Mouse (Mus musculus) layer of hippocampus, adult 2 months (tissue): ENCODE measurements around the gene Nfrkb. TPM values are rescaled to one million over a fixed set of nuclear protein-coding genes. Genes with fewer than 3 reads are reported as not detected.

Source experiments
- DNase-seq, 2 experiments: peaks; one replicate each; pipeline ENCODE4 v3.0.0; 2022; ENCODE audit warnings: low spot score in 2 of 2
- H3K27ac ChIP-seq: fragments of 200-600 bp; 2 replicates; pipeline ENCODE4 v1.8.1; 2022
- H3K4me3 ChIP-seq: fragments of 200-600 bp; 2 replicates; pipeline ENCODE4 v1.8.1; 2022; ENCODE audit warnings: mild to moderate bottlenecking
- CTCF ChIP-seq: fragments of 200-600 bp; conservative IDR thresholded peaks from 2 replicates; pipeline ENCODE4 v1.8.1; 2022; ENCODE audit warnings: antibody characterized with exemption, mild to moderate bottlenecking, moderate library complexity
- total RNA-seq, 2 experiments: library from RNA; stranded (reverse); gene quantifications; 2 replicates each; pipeline ENCODE4 v1.2.3; 2021

Nfrkb gene
- total RNA-seq, 2 experiments from 2014 or later = 33.1 to 33.6 TPM

DNA sequence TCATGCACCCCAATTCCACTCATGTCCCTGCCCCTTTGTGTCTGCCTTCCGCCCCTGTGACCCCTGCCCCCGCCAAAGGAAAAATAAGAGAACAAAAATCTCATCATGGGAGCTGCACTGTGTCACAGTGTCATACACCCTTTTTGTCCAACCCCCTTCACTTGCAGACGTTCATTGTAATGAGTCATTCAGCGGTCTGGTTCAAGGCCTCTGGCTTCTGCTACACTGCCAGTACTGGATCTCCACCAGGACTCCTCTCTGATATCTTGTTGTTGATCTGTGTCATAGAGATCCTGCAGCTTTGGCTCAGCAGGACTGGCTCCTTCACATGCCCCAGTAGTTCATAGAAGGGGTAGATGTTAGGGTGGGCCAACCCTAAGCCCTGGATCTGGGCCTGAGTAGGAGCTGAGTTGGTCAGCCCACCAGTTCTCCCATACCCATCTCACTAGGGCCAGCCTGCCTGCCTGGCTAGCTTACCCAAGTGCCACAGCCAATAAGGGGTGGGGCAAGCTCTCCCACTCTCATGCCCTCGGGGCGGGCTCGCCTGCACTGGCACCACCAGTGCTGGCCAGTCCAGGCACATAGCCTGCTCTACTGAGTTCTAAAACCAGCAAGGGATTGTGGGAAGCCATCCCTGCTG, 46.5 kb downstream of the Nfrkb start:
- H3K27ac ChIP-seq = no peak overlapping the region
- no peak overlapping the region for H3K4me3 ChIP-seq
- DNase-seq = no peak
- no peak for TF ChIP-seq CTCF

DNA sequence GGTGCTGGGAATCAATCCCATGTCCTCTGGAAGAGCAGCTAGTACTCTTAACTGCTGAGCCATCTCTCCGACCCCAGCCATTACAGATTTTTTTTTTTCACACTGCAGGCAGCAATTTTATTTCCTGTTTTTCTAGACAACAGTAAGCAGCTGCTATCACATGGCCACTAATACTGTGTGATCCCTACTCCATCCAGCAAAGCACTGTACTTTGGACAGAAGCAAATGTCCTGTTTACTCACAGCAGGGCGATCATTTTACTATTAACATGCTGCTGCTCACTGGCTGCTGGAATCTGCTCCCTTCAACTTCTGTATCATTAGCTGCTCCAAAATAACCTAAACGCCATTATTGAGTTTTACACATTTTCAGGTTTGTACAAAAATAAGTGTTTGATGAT, 47.4 kb downstream of the Nfrkb start:
- no peak overlapping the region for H3K27ac ChIP-seq
- no peak for DNase-seq
- no peak for TF ChIP-seq CTCF
- H3K4me3 ChIP-seq = no peak overlapping the region

DNA sequence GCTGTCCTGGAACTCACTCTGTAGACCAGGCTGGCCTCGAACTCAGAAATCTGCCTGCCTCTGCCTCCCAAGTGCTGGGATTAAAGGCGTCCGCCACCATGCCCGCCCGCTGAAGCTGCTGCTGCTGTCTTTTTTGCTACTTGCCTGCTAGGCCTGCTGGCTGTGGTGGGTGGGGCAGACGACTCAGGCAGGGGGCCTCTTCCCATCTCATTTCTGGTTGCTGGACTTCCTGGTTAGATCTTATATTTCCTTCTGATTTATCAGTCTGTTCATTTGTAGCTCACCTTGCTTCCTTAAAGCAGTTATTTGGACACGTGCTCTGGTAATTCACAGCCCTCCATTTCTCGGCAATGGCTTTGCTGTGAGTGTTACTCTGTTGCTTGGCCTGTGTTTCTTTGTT, 49.4 kb downstream of the Nfrkb start:
- H3K27ac ChIP-seq = no peak overlapping the region
- TF ChIP-seq CTCF = no peak
- no peak for DNase-seq
- H3K4me3 ChIP-seq = no peak overlapping the region

DNA sequence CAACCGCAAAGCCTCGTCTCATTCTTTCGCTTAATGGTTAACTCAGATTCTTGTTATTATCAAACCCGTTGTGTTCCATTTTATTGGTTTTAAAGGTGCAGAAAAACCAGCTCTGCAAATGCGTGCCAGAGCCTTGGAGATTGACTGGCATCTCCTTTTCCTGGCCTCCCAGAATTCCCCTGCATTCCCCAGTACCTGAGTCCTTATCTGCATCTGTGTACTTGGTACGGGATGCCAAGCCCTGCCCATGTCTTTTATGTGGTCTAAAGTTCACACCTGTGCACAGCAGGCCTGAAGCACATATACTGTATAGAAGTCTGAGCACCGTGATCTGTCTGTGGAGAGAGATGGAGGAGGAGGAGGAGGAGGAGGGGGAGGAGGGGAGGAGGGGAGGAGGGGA, 51.9 kb downstream of the Nfrkb start:
- no peak for TF ChIP-seq CTCF
- no peak for DNase-seq
- no peak overlapping the region for H3K4me3 ChIP-seq
- no peak overlapping the region for H3K27ac ChIP-seq

DNA sequence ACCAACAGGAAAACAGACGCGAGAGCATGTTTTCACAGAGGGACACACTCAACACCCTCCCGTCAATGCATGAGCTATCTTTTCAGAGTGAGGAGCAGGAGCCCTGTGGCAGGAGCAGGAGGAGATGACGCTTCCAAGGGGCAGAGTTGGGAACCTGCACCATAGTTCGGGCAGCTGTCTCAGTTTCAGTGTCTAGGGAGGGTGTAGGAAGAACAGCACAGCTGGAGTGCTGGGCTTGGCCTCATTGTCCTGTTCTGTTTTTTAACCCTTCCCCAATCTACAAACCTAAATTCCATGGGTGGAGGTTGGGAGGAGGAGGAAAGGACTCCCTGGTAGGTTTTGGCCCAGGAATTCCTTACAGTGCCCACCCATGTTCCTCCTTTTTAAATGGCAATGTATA, 52.8 kb downstream of the Nfrkb start:
- TF ChIP-seq CTCF = no peak
- Histone ChIP-seq H3K27ac (no peak overlapping the region), H3K4me3 (no peak overlapping the region)
- DNase-seq = no peak

DNA sequence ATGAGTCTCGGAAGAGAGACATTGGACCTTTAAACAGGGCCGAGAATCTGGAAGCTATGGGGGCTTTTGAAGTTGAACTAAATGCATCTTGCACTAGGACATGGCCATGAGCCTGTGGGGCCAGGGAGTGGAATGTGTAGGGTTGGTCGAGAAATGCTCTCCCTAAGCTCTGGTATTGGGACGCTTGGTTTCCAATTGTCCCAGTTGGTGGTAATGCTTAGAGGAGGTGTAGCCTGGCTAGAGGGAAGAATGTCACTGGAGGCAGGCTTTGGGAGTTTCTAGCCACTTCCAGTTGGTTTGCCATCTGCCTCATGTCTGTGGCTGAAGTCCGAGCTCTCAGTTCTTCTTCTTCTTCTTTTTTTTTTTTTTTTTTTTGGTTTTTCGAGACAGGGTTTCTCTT, 53.3 kb downstream of the Nfrkb start:
- no peak for TF ChIP-seq CTCF
- Histone ChIP-seq H3K27ac (no peak overlapping the region), H3K4me3 (no peak overlapping the region)
- DNase-seq = no peak

DNA sequence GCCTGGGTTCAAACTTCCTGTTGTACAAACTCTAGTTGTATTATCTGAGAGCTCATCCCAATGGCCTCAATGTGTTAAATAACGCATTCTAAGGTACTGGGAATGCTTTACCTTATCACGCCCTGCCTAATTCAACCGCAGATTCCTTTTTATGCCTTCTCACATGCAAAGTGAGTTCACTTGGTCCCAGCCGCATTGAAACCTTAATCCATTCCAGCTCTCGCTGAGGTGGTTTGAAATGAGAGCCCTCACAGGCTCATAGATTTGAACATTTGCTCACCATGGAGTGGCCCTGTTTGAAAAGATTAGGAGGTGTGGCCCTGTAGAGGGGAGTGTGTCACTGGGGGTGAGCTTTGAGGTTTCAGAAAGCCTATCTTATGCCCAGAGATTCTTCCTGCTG, 54.4 kb downstream of the Nfrkb start:
- H3K4me3 ChIP-seq = no peak overlapping the region
- no peak for DNase-seq
- no peak overlapping the region for H3K27ac ChIP-seq
- TF ChIP-seq CTCF = no peak

DNA sequence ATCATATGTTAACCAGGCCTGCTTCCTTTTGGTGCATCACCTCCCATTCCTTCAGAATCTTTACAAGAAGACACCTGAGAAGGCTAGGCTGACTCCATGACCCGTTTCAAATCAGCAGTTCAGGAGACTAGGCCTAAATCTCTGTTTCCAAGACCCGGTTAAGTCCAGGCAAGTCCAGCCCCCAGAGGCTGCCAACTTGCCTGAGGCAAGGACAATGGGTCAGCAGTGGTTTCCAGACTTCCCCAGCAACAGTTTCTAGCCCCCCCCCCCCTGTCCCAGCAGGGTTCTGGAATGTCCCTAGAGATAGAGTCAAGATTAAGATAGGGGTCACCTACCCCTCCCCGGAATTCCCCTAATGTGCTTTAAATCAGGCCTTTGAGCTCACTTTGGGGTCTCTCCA, 55.5 kb downstream of the Nfrkb start:
- Histone ChIP-seq H3K27ac (no peak overlapping the region), H3K4me3 (no peak overlapping the region)
- TF ChIP-seq CTCF = no peak
- DNase-seq = no peak

DNA sequence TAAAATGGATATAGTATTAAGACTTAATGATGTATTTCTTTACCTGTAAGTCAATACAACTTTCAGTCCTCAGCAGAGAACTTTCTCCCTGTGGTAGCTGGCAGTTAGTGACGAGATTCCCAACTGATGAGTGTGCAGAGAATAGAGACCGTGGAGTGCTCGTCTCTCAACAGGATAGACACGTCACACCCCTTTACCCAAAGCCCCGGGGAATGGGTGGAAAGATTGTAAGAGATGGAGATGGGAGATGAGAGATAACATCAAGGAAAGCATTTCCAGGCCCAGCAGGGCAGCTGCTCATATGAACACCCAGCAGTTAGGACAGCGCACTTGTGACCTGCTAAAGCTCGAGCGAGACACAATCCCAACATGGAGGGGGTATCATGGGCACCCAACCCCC, 58.2 kb downstream of the Nfrkb start:
- Histone ChIP-seq H3K27ac (no peak overlapping the region), H3K4me3 (no peak overlapping the region)
- TF ChIP-seq CTCF = no peak
- no peak for DNase-seq

DNA sequence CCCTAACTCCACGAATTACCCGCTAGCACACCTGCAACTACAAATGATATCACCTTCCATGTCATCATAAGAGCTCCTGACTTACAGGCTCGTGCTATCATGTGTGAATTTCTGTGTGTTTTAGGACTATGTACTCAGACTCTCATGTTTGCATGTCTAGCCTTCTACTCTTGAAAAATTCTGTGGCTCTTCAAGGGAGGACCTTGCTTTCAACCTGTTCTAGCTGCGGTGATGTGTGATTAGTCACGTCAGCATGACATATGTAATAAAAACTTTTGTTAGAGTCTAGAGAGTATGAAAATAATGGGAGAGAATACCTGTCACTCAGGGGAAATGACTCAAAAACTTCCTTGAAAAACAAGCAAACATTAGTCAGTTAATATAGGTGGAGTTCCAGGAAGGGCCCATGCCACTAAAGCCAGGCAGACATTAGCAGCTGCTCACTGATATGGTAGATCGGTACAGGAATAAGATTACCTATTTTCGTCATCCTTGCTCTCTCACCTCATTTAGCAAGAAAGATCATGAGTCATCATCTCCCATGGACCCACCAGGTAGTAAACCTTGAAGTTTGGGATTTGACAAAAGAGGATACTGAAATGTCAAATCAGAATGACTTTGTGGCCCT, 63.3 kb downstream of the Nfrkb start:
- H3K27ac ChIP-seq = no peak overlapping the region
- H3K4me3 ChIP-seq = no peak overlapping the region
- no peak for TF ChIP-seq CTCF
- DNase-seq = no peak

DNA sequence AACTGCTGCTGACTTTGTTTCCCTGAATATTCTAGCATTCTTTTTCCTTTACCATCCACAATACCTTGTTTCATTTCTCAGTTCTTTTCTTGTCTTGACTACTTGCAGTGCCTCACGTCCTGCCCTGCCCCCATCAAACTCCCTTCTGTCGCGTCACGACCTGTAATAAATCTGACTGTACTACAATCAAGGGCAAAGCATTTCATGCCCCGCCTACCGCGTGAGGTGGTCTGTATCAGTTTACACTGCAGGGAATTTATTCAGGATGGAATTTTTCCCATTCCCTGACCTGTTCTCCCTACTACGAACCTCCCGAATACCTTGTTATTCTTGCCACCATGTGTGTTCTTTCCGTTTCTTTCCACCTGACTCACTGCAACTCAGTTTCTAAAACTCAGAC, 66.2 kb downstream of the Nfrkb start:
- no peak for DNase-seq
- no peak overlapping the region for H3K27ac ChIP-seq
- no peak for TF ChIP-seq CTCF
- no peak overlapping the region for H3K4me3 ChIP-seq

DNA sequence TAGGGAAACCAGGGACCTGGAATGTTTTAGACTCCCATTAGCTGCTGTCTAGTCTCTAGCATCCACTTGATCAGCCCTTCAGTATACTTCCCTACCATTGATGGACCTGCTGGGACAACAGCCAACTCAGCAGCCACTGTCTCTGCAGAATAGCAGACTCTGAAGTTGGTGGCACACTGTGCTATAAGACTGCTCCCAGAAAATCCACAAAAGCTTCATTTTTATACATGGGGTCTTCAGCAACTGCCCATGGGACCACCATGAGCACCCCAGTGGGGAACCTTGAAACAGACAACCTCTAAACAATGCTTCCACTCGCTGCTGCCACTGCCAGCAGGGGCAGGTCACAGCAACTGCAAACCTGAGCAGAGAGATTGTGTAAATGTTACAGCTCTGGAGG, 68.4 kb downstream of the Nfrkb start:
- no peak for TF ChIP-seq CTCF
- Histone ChIP-seq H3K4me3 (no peak overlapping the region), H3K27ac (no peak overlapping the region)
- DNase-seq = no peak

DNA sequence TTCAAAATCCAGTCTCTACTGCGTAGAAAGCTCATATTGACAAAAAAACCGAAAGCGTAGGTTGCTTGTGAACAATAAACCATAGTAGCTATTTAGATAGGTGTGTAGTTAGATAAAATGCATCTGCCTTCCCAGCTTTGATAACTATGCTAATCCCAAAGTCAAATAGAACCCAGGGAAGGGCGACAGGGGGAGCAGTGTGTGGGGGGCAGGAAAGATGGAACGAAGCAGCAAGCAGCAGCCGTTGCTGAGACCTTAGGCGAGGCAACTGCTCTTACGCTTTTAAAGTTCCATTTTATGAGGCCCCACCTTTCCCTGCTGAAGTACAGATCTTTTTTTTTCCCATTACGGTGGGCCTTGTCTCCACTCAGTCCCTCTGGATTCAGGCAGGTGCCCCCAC, 77.2 kb downstream of the Nfrkb start:
- no peak for TF ChIP-seq CTCF
- H3K27ac ChIP-seq = no peak overlapping the region

DNA sequence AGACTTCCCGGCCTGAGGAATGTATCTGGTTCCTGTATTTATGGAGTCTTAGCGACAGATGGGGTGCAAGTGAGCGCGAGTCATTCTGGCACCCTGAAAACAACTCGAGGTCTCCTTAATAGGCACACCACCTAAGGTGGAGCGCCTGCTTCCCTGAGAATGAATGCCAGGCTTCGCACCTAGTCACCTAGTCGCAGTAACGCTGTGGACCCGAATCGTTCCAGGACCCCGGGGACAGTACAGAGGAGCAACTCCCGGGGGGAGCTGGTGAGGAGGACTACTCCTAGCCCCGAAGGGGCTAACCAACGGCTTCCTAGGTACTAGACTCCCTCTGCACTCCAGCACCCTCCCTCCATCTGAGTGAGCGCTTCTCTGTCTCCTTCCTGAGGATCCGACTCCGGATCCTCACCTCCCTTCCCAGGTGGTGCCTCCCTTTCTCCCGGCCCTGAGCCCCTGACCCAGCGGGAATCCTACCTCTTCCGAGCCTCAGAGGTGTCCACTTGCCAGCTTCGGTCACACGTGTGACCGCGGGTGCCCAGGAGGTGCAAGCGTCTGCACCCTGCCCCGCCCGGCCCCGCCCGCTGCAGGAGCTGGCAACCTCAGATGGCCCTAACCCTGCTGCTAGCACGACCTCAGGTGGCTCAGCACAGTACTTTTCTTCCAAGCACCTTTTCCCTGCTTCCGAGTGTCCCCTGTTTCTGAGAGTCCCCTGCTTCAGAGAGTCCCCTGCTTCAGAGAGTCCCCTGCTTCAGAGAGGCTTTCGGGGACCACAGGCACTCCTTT, 77.9 kb downstream of the Nfrkb start, which contains the start of gene Tmem45b:
Gene Tmem45b (minus strand): TSS at position 771 of the 783 bp plus-strand sequence.
- Histone ChIP-seq H3K27ac (no peak within 1 kb of the TSS), H3K4me3 (no peak within 1 kb of the TSS)
- no peak for TF ChIP-seq CTCF
- no peak for DNase-seq

More for the DNA sequence above, 77.2 kb downstream of the Nfrkb start:
- no peak overlapping the region for H3K4me3 ChIP-seq
- no peak for DNase-seq

Other genes starting within 250 kb of the Nfrkb start
- 100 to 1,000 TPM; 447 to 470 TPM for gene Aplp2, start 174.4 kb upstream of the Nfrkb start, total RNA-seq
- gene Prdm10, start 105.7 kb upstream of the Nfrkb start, total RNA-seq = 10 to 100 TPM; 22.0 to 23.1 TPM
- gene Tmem45b, start 78.3 kb downstream of the Nfrkb start, total RNA-seq = not detected